Mouse (Mus musculus): ENCODE results near the gene Fam43b.

Gene Fam43b

DNA sequence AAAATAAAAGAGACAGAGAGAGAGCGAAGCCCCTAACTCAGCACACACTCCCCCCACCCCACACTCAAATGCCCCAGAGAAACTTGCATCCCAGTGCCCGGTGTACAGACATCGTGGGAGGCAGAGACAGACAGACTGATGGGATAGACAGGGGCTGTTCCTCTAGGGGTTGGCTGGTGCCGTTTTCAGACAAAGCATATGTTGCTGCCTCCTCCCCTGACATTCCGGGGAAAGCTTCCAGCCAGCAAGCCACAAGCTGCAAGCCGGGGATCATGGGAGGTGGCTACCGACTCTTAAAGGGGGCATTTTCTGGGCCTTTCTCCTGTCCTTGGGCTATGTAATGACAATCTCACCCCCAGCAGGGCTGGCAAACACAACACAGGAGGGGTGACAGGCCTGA is 2.6 kb downstream of the Fam43b start:
- no peak for DNase-seq (ENCODE audit: low spot score)

DNA sequence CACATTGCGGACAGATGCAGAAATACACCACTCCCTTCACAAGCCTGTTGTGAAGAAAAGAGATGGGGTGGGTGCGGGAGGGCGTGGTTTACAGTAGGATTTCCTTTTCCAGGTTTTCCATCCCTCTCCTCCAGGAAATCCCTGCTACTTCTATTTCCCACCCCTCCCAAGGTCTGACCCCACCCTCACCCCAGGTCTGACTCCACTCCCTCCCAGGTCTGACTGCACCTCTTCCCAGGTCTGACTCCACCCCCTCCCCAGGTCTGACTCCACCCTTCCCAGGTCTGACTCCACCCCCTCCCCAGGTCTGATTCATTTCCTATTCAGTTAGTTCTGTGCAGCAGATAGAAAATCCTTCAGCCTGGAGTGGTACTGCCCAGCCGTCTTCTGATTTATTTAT is 12.5 kb downstream of the Fam43b start:
- DNase-seq (ENCODE audit: low spot score) = no peak

DNA sequence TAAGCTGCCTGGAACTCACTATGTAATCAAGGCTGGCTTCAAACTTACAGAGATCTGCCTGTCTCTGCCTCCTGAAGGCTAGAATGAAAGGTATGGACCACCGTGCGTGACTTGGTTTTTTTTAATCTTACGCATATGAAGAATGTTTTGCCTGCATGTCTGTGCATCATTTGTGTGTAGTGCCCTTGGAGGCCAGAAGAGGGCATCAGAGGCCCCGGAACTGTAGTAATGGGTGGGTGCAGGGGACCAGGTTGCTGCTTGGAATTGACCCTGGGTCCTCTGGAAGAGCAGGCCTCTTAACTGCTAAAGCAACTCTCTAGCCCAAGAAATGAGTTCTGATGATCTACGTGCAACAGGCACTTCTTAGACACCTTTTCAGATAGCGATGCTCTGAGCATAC is 13.9 kb downstream of the Fam43b start:
- no peak for DNase-seq (ENCODE audit: low spot score)

DNA sequence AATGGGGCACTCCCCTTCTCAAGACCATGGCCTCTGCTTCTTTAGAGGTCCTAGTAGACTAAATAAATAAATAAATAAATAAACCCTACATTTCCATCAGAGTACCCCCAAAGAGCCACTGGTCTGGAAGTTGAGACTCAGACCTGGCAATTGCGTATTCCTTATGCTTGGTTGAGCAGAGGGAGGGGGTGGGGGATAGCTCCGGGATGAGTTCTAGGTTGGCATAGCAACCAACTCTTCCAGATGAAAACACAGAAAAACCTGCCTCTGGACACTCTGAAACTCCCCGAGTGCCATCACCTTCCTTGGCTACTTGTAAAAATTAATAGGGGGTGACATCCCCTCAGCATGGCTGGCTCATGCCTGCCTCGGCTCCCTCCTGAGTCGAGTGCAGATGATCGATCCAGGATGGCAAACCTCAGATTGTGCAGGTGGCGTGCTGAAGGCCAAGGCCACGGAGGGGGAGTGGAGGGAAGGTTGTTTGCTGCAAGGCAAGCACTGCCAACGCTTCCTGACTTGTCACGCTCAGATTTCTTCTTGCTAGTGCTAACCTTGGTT is 16.1 kb downstream of the Fam43b start:
- DNase-seq (ENCODE audit: low spot score) = no peak

DNA sequence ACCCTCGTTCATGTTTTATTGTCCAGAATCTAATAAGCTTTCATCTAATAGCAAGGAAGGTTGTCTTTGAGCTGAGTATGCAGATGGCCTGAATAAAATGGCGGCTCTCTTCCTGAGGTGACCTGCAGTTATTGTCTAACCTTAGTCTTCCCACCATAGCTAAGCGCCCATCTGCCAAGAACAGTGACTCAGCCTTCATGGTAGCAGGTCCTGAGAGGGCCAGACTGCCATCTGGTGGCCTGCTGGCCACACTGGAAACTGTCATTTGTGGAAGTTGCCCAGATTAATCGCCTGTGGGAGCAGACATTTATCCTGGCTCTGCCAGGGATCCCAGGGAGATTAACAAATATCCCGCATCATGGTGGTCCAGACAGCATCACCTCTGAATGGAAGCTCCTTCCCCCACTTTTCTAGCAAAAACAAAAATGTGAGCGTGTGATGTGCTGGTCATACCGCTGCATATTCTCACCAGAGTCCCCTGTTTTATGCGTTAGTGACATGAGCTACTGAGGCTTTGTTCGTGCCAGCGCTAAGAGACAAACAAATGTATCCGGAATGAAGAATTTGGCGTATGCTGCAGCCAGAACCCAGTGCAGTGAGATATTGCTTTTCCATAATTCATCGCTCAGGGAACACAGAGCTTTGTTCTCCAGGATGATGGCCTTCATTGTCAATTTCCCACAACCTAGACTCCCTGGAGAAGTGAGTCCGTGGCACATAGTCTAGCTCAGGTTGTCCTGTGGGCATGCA is 17.1 kb downstream of the Fam43b start:
- DNase-seq (ENCODE audit: low spot score) = peak; percentile 46

DNA sequence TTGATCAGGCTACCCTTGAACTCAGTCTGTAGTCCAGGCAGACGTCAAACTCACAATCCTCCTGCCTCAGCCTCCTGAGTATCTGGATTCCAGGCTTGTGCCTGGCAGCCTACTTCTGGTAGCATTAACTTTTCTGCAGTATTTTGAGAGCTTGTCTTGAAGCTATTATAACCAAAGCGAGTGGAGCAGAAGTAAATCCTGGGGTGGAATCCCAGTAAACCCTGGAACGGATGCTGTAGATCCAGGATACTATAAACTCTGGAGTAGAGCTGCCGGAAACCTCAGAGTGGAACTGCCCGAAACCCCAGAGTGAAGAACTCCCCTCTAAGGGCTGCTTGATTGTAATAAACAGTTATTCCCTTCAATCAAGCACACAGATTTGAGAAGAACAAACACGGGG is 18.8 kb downstream of the Fam43b start:
- DNase-seq (ENCODE audit: low spot score) = peak; percentile 21

DNA sequence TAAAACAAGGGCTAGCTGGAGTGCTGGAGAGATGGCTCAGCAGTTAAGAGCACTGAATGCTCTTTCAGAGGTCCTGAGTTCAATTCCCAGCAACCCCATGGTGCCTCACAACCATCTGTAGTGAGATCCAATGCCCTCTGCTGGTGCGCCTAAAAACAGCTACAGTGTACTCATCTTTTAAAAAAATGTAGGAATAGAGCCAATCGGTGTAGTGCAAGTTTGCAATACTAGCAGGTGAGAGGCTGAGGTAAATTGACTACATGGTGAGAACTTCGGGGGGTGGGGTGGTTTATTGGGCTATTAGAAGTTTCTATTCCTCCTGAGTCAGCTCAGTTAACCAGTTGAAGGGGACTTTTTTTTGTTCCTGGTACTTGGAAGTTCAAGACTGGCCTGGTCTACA is 21.2 kb downstream of the Fam43b start:
- no peak for DNase-seq (ENCODE audit: low spot score)

DNA sequence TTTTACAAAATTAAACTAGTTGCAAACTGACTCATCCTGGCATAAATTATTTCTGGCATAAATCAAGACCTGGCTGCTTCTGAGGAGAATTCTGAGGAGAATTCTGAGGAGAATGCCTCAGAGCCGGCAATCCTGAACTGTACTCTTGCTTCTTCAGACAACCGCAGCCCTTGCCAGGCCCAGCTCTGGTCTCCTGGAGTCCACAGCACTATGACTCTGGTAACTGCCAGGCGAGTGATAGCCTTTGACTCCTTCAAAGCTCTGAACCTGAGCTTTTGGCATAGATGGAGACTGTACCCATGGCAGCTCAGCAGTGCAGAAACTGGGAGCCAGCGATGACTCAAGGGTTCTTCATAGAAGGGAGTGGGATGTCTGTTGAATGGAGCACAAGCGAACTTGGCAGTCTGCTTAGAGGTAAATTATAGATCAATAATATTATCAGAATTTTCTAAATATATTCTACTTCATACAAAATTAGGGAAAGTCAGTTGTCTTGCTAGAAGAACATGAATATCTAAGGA is 25.3 kb downstream of the Fam43b start:
- no peak for DNase-seq (ENCODE audit: low spot score)

DNA sequence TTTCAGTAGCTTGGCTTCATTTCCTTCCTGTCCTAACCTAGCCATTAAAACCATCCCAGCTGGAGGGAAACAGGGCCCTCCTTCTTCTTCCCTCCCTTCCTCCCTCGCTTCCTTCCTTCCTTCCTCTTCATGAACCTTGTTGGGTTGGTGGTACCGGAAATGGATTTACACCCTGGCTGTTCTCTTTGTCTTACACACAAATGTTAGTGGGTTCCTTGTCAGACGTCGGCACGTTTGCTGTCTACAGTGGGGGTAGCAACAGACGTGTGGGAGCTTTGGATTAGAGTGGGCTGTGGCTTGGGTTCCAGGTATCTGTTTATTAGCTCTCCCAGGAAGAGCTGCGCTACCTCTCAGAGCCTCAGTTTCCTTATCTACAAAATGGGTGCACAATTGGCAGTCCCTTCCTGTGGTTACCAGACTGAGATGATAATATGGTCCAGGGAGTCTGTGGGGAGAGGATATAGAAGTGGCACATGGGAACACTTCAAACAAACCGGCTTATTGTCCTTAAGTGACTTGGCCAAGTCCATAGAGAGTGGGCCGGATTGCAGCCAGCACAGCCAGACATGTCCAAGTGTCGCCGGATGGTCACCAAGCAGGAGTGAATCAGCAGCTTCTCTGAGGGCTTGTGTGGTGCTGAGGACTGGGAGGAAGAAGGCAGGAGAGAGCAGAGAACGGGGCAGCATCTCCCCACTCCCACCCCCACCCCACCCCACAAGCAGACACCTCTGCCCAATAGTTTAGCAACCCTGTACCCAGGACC is 27.6 kb downstream of the Fam43b start:
- no peak for DNase-seq (ENCODE audit: low spot score)

DNA sequence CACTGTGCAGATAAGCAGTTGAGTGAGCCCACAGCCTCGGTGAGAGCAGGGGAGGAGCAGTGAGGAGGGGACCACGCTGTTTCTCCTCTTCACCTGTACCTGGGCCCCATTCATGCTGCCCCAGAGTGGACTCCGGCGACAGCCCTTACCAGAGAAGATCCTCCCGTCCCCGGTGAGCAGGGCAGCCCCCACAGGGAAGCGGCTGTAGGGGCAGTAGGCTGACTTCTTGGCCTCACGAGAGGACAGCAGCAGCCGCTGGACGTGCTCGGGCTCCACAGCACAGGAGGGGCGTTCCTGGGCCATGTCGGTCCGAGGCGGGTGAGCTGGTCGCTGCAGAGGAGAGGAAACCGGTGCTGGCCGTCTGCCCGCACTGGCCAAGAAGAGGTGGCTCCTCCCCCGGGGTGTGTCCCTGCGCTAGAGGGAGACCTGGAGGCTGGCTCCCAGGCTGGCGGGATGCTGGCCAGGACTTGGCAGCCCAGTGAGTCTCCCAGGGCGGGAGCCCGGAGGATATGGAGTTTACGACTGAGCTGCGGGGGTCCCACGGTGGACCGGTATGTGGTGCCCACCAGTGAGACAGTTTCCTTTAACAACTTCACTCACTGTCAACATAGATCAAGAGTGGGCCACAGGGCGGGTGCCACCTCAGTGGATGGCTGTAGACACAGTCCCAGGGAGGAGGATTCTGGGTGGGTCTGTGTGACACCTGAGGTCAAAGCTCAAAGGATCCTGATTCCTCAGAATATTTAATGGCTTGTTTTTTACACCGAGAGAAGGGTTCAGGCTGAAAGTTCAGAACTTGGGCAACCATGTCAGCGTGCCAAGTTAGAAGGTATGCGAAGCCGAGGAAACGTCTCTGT is 28.5 kb downstream of the Fam43b start, which contains the start of gene Cda:
Gene Cda, minus strand, starts transcription at position 352 of the 857 bp plus-strand sequence.
- peak; percentile 83 for DNase-seq (ENCODE audit: low spot score)

DNA sequence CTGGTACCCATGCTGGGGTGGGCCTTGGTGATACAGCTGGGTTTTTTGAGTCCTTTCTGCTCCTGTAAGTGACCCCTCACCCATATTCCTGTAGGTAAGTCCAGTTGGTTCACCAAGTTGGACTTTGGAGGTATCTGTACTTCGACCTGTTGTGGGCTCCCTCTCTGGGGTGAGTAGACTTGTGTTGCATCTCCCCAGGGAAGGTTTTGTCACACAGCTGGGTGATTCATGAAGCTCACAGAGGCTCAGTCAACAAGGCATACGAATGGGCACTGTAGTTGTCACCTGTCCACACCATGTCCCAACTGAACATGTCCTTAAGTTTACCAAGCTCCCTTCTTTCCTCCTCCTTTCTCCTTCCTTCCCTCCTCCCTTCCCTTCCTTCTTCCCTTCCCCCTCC is 29.8 kb downstream of the Fam43b start:
- DNase-seq (ENCODE audit: low spot score) = no peak

DNA sequence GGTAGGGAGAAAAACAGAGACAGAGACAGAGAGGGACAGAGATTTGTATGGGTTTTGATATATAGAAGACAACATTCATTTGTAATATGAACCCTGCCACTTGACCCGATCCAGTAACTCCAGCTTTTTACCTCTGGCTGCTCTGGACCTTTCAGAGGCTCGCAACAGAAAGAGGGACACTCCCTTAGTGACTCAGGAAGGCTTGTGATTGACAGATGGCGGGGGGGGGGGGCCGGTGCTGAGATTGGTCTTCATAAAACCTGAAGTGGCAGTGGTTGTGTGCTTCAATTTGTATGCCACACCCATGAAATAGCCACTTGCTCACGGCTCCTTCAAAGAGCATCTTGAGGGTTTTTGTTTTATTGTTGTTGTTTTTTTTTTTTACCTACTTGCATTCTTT is 32.8 kb downstream of the Fam43b start:
- no peak for DNase-seq (ENCODE audit: low spot score)

DNA sequence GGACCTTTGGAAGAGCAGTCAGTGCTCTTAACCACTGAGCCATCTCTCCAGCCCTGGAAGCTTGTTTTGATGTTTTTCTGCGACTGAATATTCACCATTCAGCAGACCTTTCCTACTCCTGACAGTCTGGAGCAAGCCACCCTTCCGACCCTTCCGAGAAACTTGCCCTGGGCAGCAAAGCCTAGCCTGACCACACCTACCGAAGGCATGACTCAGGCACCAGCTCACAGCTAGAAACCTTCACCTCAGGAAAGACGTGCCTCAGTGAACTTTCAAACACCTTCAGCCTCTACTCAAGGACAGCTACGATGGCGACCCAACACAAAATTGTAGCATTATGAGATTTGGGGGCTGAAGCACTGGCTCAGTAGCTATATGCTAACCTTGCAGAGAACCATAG is 33.4 kb downstream of the Fam43b start:
- no peak for DNase-seq (ENCODE audit: low spot score)

DNA sequence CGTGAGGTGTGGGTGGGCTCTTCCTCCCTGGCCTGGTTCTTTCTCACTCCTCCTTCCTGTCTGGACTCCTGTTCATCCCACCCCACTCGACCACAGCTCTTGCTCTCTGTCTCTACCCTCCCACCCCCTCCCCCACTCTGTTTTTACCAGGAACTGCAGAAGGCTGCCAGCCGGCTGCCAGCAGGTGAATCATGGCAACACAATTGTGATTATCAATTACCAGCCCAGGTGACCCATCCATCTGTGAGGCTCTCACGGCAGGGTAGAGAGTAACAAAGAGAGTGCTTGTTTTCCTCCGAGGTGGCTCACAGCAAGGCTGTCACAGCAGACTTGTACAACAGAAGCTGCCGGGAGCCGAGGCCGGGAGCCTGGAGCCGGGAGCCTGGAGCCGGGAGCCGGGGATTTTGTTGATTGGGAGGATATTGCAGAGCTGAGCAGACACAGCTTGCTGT is 34.9 kb downstream of the Fam43b start:
- DNase-seq (ENCODE audit: low spot score) = no peak

DNA sequence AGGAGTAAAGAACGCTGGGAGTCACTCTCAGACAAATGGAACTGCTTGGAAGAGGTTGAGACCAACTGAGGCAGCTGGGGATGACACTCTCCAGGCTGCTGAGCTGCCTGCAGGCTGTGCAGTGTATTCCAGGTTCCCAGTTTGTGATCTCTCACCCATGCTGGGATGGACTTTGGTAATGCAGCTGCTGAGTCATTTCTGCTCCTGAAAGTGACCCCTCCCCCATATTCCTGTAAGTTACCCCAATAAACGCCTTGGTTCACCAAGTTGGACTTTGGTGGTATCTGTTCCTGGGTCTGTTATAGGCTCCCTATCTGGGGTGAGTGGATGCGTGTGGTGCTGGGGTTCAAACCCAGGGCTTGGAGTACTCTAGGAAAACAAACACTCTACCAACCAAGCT is 38.2 kb downstream of the Fam43b start:
- DNase-seq (ENCODE audit: low spot score) = no peak

DNA sequence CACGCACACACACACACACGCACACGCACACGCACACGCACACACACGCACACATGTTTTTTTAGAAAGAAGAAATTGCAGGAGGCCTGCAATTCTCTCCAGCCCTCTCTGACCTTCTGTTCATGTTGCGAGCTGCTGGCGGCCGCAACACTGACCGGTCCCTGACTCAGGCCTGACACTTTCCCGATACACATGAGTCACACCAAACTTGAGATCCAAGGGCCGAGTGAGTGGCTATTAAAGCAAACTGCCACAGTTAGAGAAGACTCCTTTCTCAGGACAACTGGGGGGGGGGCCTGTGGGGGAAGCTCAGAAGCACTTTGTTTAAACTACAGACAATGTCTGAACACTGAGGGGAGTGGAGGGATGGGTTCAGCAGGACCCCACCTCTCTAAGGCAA is 39.8 kb downstream of the Fam43b start:
- DNase-seq (ENCODE audit: low spot score) = no peak

DNA sequence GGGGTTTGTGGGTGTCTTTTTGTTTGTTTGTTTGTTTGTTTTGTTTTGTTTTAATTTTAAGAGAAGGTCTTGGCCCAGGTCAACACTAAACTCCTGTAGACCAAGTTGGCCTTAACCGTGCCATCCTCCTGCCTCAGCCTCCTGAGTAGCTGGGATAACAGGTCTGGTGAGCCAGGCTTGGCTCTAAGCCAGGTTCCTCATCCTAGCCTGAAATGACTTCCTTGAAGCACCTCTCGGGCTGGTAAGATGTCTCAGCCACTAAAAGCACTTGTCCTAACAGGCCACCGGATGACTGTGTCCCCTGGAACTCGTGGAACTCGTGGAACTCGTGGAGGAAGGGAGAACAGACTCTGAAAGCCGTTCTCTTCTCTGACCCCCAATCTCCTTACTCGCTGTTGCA is 40.2 kb downstream of the Fam43b start:
- no peak for DNase-seq (ENCODE audit: low spot score)

DNA sequence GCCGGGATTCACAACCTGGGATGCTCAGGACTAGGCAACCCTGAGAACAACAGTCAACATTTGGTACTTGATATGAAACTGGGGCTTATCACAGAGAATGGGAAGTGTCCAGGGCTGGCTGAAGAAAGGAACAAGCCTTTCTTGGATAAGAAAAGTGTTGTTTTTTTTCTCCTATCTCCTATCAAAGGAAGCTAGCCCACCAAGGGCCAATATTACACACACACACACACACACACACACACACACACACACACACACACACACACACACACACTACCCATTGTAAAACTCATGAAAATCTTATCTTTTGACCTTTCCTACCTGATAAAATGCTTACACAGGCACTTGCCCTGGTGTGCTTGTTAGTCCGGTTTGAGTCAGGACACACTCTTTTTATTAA is 40.8 kb downstream of the Fam43b start:
- DNase-seq (ENCODE audit: low spot score) = no peak

DNA sequence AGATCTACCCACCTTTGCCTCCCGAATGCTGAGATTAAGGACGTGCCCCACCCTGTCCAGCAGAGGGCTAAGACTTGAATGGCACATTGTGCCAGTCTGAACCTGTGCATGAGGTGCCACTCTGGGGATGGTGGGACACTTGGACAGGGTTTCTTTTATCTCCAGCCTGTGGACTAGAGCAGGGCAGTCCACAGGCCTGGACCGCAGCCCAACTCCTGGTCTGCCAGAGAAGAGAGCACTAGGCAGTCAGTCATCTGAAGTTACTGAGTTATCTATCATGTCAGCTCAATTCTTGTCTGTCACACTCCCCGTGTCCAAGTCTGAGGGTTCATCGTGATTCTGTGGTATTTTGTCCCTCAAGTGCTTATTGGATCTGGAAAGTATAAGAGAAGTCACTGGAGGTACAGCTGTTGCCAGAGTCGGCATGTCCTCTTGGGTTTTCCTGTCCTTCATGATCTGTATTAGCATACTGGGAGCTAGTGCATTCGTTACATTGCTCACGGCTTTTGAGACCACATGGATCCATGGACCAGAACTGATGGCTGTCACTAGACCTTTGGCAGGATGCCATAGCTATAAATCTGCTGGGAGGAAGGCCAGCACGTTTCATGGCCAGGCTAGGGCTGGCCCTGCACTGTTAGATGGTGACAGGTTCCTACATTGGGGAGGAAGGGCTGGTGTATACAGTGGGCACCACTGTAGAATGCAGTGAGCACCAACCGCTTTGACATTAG is 42.7 kb downstream of the Fam43b start:
- DNase-seq (ENCODE audit: low spot score) = no peak

DNA sequence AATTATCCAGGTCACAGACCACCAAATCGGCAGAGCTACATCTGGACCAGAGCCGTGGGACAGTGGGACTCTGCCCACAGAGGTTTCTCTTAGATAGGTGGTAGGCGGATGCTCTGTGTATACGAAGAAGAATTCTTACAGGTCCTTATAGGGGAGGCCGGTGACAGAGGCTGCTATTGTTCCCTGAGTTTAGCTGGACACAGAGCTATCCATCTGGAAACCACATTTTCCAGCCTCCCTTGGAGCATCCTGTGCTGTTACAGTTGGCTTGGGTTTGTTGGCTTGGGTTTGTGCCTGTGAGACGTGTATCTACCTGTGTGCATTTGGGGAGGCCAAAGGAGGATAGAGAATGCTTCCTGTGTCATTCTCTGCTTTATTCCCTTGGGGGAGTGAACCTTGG is 43.6 kb downstream of the Fam43b start:
- no peak for DNase-seq (ENCODE audit: low spot score)

DNA sequence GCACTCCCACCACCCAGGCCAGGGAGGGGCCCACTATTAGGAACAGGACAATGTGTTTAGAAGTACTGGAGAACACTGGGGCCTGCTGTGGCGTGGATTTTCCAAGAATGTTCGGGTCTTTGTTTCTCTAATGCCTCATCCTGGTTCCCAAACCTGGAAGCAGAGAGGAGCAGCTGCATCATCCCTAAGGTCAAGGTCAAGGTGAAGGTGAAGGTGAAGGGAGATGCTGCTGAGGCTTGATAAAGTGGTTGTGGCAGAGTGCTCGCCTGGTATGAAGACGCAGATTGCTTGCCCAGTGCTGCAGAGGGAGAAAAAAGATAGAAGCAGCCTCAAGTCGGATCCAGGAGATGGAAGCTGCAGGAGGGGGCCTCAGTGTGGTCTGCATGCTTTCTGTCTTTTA is 44.5 kb downstream of the Fam43b start:
- no peak for DNase-seq (ENCODE audit: low spot score)
